Mouse (Mus musculus) small intestine, adult 10 weeks (tissue): ENCODE measurements around the gene Pcmt1. TPM values are rescaled to one million over a fixed set of nuclear protein-coding genes. Genes with fewer than 3 reads are reported as not detected.

Source experiments
- polyA plus RNA-seq: library from polyadenylated mRNA; stranded (reverse); fragments of 350-450 nt; fragmentation: Illumina TruSeq; extraction: RNeasy Lipid Tissue Mini Kit (QIAGEN cat#74804); gene quantifications from one replicate; pipeline ENCODE4 v1.2.3, GENCODE M21; 2014; ENCODE audit warnings: low replicate concordance

Gene Pcmt1
- 52.7 TPM for polyA plus RNA-seq

DNA sequence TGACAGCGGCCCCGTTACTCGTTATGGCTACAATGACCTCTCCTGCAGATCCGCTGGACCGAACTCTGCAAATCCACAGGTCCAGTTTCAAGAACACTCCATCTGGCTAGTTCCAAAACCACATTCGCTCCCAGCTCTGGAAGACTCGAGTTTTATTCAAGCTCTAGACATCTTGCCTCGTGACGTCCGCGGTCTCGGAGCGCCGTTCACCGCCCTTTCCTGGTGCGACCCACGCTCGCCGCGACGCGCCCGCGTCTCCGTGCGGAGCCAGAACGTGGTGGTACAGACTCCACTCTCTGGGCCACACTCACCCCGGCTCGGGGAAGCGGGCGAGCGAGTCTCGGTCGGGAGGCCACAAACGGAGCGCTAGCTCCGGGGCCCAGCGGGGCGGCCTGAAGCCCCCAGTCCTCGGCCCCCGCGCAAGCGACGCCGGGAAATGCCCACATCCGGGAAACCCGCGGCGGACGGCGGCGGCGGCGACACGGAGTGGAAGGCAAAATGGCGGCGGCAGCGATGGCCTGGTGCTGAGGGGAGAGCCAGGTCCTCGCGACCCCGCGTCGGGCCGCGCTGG, at the start of gene Pcmt1, which contains the start of gene Lats1:
Pcmt1 (minus strand) TSS at position 406 of the 571 bp plus-strand sequence.
Lats1 (plus strand) TSS at position 484 of the 571 bp plus-strand sequence.

DNA sequence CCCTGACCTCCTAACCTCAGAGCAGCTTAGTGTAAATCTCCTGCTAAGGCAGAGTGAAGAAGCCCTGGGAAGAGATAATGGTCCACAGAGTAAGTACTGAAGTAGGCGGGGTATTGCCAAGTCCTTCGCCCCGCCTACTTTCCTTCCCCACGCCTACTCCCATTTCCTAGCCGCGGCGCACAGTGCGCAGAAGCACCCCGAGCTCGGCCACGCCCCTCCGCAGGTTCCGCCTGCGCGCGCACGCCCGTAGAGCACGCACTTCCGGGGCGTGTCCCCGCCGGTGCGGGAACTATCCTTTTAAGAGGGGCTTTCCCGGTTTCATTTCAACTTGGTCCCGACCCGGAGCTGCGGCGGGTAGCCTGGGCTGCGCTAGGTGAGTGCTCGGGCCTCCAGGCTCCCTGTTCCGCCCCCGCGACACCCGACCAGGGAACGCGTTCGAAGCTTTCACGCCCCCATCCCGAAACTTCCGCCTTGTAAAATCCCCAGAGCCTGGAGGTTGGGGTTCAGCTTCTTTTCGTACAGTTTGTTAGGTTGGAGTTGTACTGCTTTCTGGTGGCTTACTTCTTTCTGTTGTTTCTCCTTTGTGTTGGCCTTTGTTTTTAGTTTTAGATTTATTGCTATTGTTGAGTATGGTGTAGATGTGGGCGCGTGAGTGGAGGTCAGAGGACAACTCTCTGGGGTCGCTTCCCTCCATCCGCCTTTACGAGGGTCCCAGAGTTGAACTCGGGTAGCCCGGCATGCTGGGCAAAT, 45.0 kb upstream of the Pcmt1 start, which contains the start of gene Katna1:
Katna1 (plus strand) TSS at position 250 of the 750 bp plus-strand sequence.

GRCm38 (mm10) chr10:7667342-7667802, 13.6 kb downstream of the Pcmt1 start, which contains the start of gene Nup43:
Gene Nup43, plus strand, starts transcription at chr10:7667503.

DNA sequence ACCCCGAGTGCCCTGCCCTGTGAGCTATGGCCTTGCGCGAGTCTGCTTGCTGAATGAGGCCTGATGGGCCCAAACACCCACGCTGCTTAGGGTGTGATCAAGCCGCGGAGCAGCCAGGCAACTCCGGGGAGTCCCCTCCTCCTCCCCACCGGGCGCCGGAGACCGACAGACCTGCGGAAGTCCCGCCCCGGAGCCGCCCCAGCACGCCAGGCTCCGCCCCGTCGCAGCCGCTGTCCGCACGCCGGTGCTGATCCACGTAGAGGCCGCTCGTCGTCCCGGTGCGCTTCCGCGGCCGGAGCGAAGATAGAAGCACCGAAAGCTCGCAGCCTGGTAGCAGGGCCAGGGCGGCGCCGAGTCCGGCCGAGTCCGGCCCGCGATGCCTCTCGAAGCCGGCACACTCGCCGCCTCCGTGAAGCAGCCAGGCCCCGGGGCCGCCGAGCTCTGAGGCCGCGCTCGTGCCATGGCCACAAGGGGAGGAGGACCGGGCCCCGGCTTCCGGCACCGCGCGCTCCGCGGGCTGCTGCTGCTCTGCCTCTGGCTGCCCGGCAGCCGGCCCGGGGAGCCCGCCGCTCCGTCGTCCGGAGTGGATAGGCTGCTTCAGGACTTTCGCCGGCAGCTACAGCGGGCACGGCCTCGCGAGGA, 91.2 kb downstream of the Pcmt1 start, which contains the start of gene Lrp11:
Lrp11 (plus strand) TSS at position 209 of the 642 bp plus-strand sequence.

Other genes starting within 250 kb of the Pcmt1 start
- 4.0 TPM for gene Ulbp1, start 207.5 kb downstream of the Pcmt1 start, polyA plus RNA-seq
- gene Lrp11, start 91.3 kb downstream of the Pcmt1 start, polyA plus RNA-seq, result 2.8 TPM
- 7.0 TPM for gene Nup43, start 13.6 kb downstream of the Pcmt1 start, polyA plus RNA-seq
- gene Lats1, start 78 bp upstream of the Pcmt1 start, polyA plus RNA-seq, result 60.7 TPM
- 61.2 TPM for gene Katna1, start 44.9 kb upstream of the Pcmt1 start, polyA plus RNA-seq
- gene Ginm1, start 111.7 kb upstream of the Pcmt1 start, polyA plus RNA-seq, result 300 TPM
- gene Ppil4, start 111.8 kb upstream of the Pcmt1 start, polyA plus RNA-seq, result 72.1 TPM
- 18.3 TPM for gene Zc3h12d, start 151.3 kb upstream of the Pcmt1 start, polyA plus RNA-seq